Mouse (Mus musculus): ENCODE data around the gene Exoc7.

- no peak for TF ChIP-seq CTCF (IDR thresholded peaks at IDR 0.05; ENCODE audit: low read depth, low read length)
- no peak for TF ChIP-seq TAL1 (conservative IDR thresholded peaks at IDR 0.05; ENCODE audit: low read depth, low read length)
These were observed 19.7 kb downstream of the Exoc7 start for GRCm38 (mm10) chr11:116287351-116287750.
